Mouse (Mus musculus) cerebellum, postnatal 14 days (tissue): ENCODE data around the gene Gm6408.
"Not testable (repeated sequence)": the region's sequence is repeated elsewhere in the genome, so short reads cannot be mapped to it uniquely, and the experiment has no call there.

Experiments
- DNase-seq, 2 experiments: peaks; one replicate each; pipeline ENCODE4 v3.0.0; 2021; ENCODE audit warnings: mixed read lengths in 2 of 2

The Gm6408 gene

GRCm38 (mm10) chr5:146481665-146482064 lies at the start of gene Gm6408:
TSS of gene Gm6408 (plus strand) at chr5:146481965.
- DNase-seq: not testable (repeated sequence)

- no peak for DNase-seq
Measured at GRCm38 (mm10) chr5:146432476-146432875, 49.3 kb upstream of the Gm6408 start.

- no peak for DNase-seq
Measured at GRCm38 (mm10) chr5:146435316-146435715, 46.4 kb upstream of the Gm6408 start.

- no peak for DNase-seq
Measured at GRCm38 (mm10) chr5:146436796-146437195, 45.0 kb upstream of the Gm6408 start.

- DNase-seq: no peak
Measured at GRCm38 (mm10) chr5:146439152-146439781, 42.5 kb upstream of the Gm6408 start.

GRCm38 (mm10) chr5:146440273-146440672 lies 41.5 kb upstream of the Gm6408 start:
- peak in 1 of 2 experiments; percentile 41 for DNase-seq

GRCm38 (mm10) chr5:146442767-146443166 lies 39.0 kb upstream of the Gm6408 start:
- DNase-seq: no peak

- DNase-seq: no peak
Measured at GRCm38 (mm10) chr5:146446633-146447032, 35.1 kb upstream of the Gm6408 start.

- DNase-seq: no peak
Measured at GRCm38 (mm10) chr5:146451592-146452254, 30.0 kb upstream of the Gm6408 start.

GRCm38 (mm10) chr5:146453556-146453955 lies 28.2 kb upstream of the Gm6408 start:
- DNase-seq: no peak

GRCm38 (mm10) chr5:146461612-146462011 lies 20.2 kb upstream of the Gm6408 start:
- DNase-seq: no peak

GRCm38 (mm10) chr5:146466663-146467062 lies 15.1 kb upstream of the Gm6408 start:
- no peak for DNase-seq

- DNase-seq: peak; percentile 73
Measured at GRCm38 (mm10) chr5:146468311-146468710, 13.5 kb upstream of the Gm6408 start.

GRCm38 (mm10) chr5:146470821-146471220 lies 10.9 kb upstream of the Gm6408 start:
- peak; percentile 39 to 45 for DNase-seq

GRCm38 (mm10) chr5:146471311-146471710 lies 10.5 kb upstream of the Gm6408 start:
- DNase-seq: no peak

- DNase-seq: no peak
Measured at GRCm38 (mm10) chr5:146471821-146472220, 9.9 kb upstream of the Gm6408 start.

- peak; percentile 70 to 75 for DNase-seq
Measured at GRCm38 (mm10) chr5:146479564-146479963, 2.2 kb upstream of the Gm6408 start.

- DNase-seq: peak; percentile 60 to 75
Measured at GRCm38 (mm10) chr5:146488959-146489358, 7.2 kb downstream of the Gm6408 start.

GRCm38 (mm10) chr5:146491063-146491462 lies 9.3 kb downstream of the Gm6408 start, which contains the start of gene Gm6370:
TSS of gene Gm6370 (plus strand) at chr5:146491363.
- not testable (repeated sequence) for DNase-seq

- DNase-seq: not testable (repeated sequence)
Measured at GRCm38 (mm10) chr5:146502099-146502498, 20.3 kb downstream of the Gm6408 start, which contains the start of gene 4930449I24Rik. TSS of gene 4930449I24Rik (plus strand) at chr5:146502399.

GRCm38 (mm10) chr5:146513823-146514222 lies 32.1 kb downstream of the Gm6408 start, which contains the start of gene Gm3402:
TSS of gene Gm3402 (plus strand) at chr5:146514123.
- DNase-seq: not testable (repeated sequence)

- not testable (repeated sequence) for DNase-seq
Measured at GRCm38 (mm10) chr5:146525501-146525900, 43.7 kb downstream of the Gm6408 start, which contains the start of gene Gm3404. TSS of gene Gm3404 (plus strand) at chr5:146525801.
